Comparison of ENCODE assay signal across 8 mouse cellular contexts in genomic region chr8:122775285-122776155, GRCm38 (mm10). TPM values are rescaled to one million over a fixed set of nuclear protein-coding genes. Genes with fewer than 3 reads are reported as not detected.
DNase-seq lines count a peak whose midpoint lies in the region; ATAC-seq and TF ChIP-seq lines count a peak whose summit lies in the region.

Gene Acsf3 (plus strand): TSS chr8:122775486.

- TF ChIP-seq POLR2A in small intestine, adult 2 months (IDR thresholded peaks at IDR 0.05; ENCODE audit: low read depth, low read length): no peak

- peaks cover 6% of the 10 kb centered on the region; the same call in 1 of the 2 replicates for H3K36me3 ChIP-seq in small intestine, adult 2 months (ENCODE audit: control insufficient read depth, insufficient read depth, low read length)

- 2% methylated on average over 50 of the region's 50 CpGs for WGBS in small intestine, adult 2 months

- intact Hi-C loops in gastrocnemius, postnatal 14 days (cut with DNase I; ENCODE audit: low total_unique reads): no loop called here
- intact Hi-C loops in left cerebral cortex, postnatal 14 days (cut with DNase I): loop anchor here (5.0 kb wide), 1 partner anchor 98 kb away; no protein-coding TSS in a partner anchor

- no peaks in the 10 kb centered on the region for H3K27me3 ChIP-seq in small intestine, adult 2 months (ENCODE audit: control insufficient read depth, insufficient read depth, low read length)

- H3K27ac ChIP-seq in small intestine, adult 2 months (ENCODE audit: insufficient read depth, low read depth, low read length): no peak within 1 kb of the TSS

- no peak for TF ChIP-seq CTCF in small intestine, adult 2 months (IDR thresholded peaks at IDR 0.05; ENCODE audit: extremely low read depth, insufficient read length, insufficient replicate concordance, low read depth, low read length)

- DNase-seq in cerebellum, adult 11 months: peak; percentile 75
- DNase-seq in embryo, embryonic 10.5 days (ENCODE audit: low spot score): peak; percentile 75
- peak; percentile 51 for DNase-seq in gastrocnemius, postnatal 14 days
- peak; percentile 81 for DNase-seq in induced T-regulatory cell, adult 2 months (ENCODE audit: low read depth)
- DNase-seq in left cerebral cortex, postnatal 14 days (ENCODE audit: low spot score in 2 of 2): peak; percentile 69 to 78
- DNase-seq in mesoderm, embryonic 11.5 days (ENCODE audit: low read depth, low spot score): peak; percentile 82

- H3K4me3 ChIP-seq in small intestine, adult 2 months (ENCODE audit: low read depth, low read length): peak within 1 kb of the TSS; percentile 77

- no peaks in the 10 kb centered on the region for H3K4me1 ChIP-seq in small intestine, adult 2 months (ENCODE audit: control insufficient read depth, insufficient read depth, insufficient read length, low read length)

- no peak for ATAC-seq in cerebellum, adult (ENCODE audit: insufficient number of reproducible peaks, low FRiP score, low TSS enrichment)

RNA-seq across cellular contexts. Expression of gene Acsf3, which starts in this region (rescaled TPM):
- total RNA-seq in gastrocnemius, postnatal 14 days (2021): 10 to 100 TPM; 13.4 to 16.2 TPM
- 10 to 100 TPM; 19.0 to 20.9 TPM for total RNA-seq in left cerebral cortex, postnatal 14 days (2021)
- polyA plus RNA-seq in small intestine, adult 2 months (2012; rRNA removed): 15.0 and 34.1 TPM in 2 replicates
